Mouse (Mus musculus): Measurements from ENCODE around the gene Fads1. TPM values are rescaled to one million over a fixed set of nuclear protein-coding genes. Genes with fewer than 3 reads are reported as not detected.

Gene Fads1
- polyA plus RNA-seq, 1 experiment from 2014 or later: 152 TPM

- peak overlapping the region; percentile 65 for H3K4me2 ChIP-seq (ENCODE audit: low read length)
- H3K27me3 ChIP-seq (ENCODE audit: control insufficient read depth, insufficient read depth, low read length): no peaks in the 10 kb centered on the region
- peaks cover 16% of the 10 kb centered on the region for H3K4me1 ChIP-seq (ENCODE audit: control insufficient read depth, insufficient read depth, low read length)
- DNase-seq: peak; percentile 86
- peak overlapping the region; percentile 90 for H3K4me3 ChIP-seq (replicated peaks; ENCODE audit: low read depth, low read length)
- peak; percentile 75 for ATAC-seq (ENCODE audit: low FRiP score, low TSS enrichment)
- peak overlapping the region; percentile 92 for H3K9ac ChIP-seq (replicated peaks; ENCODE audit: low read length)
- no peaks in the 10 kb centered on the region for H3K9me3 ChIP-seq (ENCODE audit: control insufficient read depth, low read length)
- peak overlapping the region; percentile 96 for H3K27ac ChIP-seq (replicated peaks; ENCODE audit: low read depth, low read length)
- H3K36me3 ChIP-seq (ENCODE audit: control insufficient read depth, insufficient read depth, low read length): peaks cover 34% of the 10 kb centered on the region
- under 1% methylated on average over 35 of the region's 35 CpGs for WGBS
These were observed 753 bp downstream of the Fads1 start for GRCm38 (mm10) chr19:10183299-10183983.

- Histone ChIP-seq H3K4me1 (ENCODE audit: control insufficient read depth, insufficient read depth, low read length) (peaks cover 16% of the 10 kb centered on the region), H3K4me2 (ENCODE audit: low read length) (peak overlapping the region; percentile 65), H3K9ac (replicated peaks; ENCODE audit: low read length) (peak overlapping the region; percentile 92), H3K9me3 (ENCODE audit: control insufficient read depth, low read length) (no peaks in the 10 kb centered on the region), H3K4me3 (replicated peaks; ENCODE audit: low read depth, low read length) (peak overlapping the region; percentile 90), H3K27me3 (ENCODE audit: control insufficient read depth, insufficient read depth, low read length) (no peaks in the 10 kb centered on the region), H3K36me3 (ENCODE audit: control insufficient read depth, insufficient read depth, low read length) (peaks cover 41% of the 10 kb centered on the region), H3K27ac (replicated peaks; ENCODE audit: low read depth, low read length) (peak overlapping the region; percentile 96)
- DNase-seq (peak; percentile 69), ATAC-seq (ENCODE audit: low FRiP score, low TSS enrichment) (no peak)
- 3% methylated on average over 12 of the region's 12 CpGs for WGBS
These were observed 1.4 kb downstream of the Fads1 start for GRCm38 (mm10) chr19:10184096-10184495.

- Histone ChIP-seq H3K9me3 (ENCODE audit: control insufficient read depth, low read length) (no peaks in the 10 kb centered on the region), H3K27ac (replicated peaks; ENCODE audit: low read depth, low read length) (no peak overlapping the region), H3K9ac (replicated peaks; ENCODE audit: low read length) (no peak overlapping the region; the same call in 1 of the 2 replicates), H3K4me1 (ENCODE audit: control insufficient read depth, insufficient read depth, low read length) (peaks cover 16% of the 10 kb centered on the region), H3K36me3 (ENCODE audit: control insufficient read depth, insufficient read depth, low read length) (peaks cover 59% of the 10 kb centered on the region), H3K4me3 (replicated peaks; ENCODE audit: low read depth, low read length) (no peak overlapping the region), H3K27me3 (ENCODE audit: control insufficient read depth, insufficient read depth, low read length) (no peaks in the 10 kb centered on the region), H3K4me2 (ENCODE audit: low read length) (peak overlapping the region; percentile 9; the same call in 1 of the 2 replicates)
- DNase-seq: no peak
- no peak for ATAC-seq (ENCODE audit: low FRiP score, low TSS enrichment)
- 92% methylated on average over 3 of the region's 3 CpGs for WGBS
These were observed 3.2 kb downstream of the Fads1 start for GRCm38 (mm10) chr19:10185876-10186275.

- no peak for DNase-seq
- 97% methylated on average over 8 of the region's 8 CpGs for WGBS
- Histone ChIP-seq H3K4me3 (replicated peaks; ENCODE audit: low read depth, low read length) (no peak overlapping the region), H3K27ac (replicated peaks; ENCODE audit: low read depth, low read length) (no peak overlapping the region), H3K27me3 (ENCODE audit: control insufficient read depth, insufficient read depth, low read length) (no peaks in the 10 kb centered on the region), H3K4me1 (ENCODE audit: control insufficient read depth, insufficient read depth, low read length) (peaks cover 16% of the 10 kb centered on the region), H3K4me2 (ENCODE audit: low read length) (no peak overlapping the region), H3K9ac (replicated peaks; ENCODE audit: low read length) (no peak overlapping the region), H3K36me3 (ENCODE audit: control insufficient read depth, insufficient read depth, low read length) (peaks cover 66% of the 10 kb centered on the region), H3K9me3 (ENCODE audit: control insufficient read depth, low read length) (no peaks in the 10 kb centered on the region)
- no peak for ATAC-seq (ENCODE audit: low FRiP score, low TSS enrichment)
These were observed 3.9 kb downstream of the Fads1 start for GRCm38 (mm10) chr19:10186569-10186968.

- ATAC-seq (ENCODE audit: low FRiP score, low TSS enrichment) (no peak), DNase-seq (peak; percentile 59)
- Histone ChIP-seq H3K27me3 (ENCODE audit: control insufficient read depth, insufficient read depth, low read length) (no peaks in the 10 kb centered on the region), H3K36me3 (ENCODE audit: control insufficient read depth, insufficient read depth, low read length) (peaks cover 84% of the 10 kb centered on the region), H3K9me3 (ENCODE audit: control insufficient read depth, low read length) (no peaks in the 10 kb centered on the region), H3K9ac (replicated peaks; ENCODE audit: low read length) (no peak overlapping the region), H3K4me3 (replicated peaks; ENCODE audit: low read depth, low read length) (no peak overlapping the region), H3K4me1 (ENCODE audit: control insufficient read depth, insufficient read depth, low read length) (peaks cover 16% of the 10 kb centered on the region), H3K4me2 (ENCODE audit: low read length) (no peak overlapping the region), H3K27ac (replicated peaks; ENCODE audit: low read depth, low read length) (no peak overlapping the region)
- WGBS: 70% methylated on average over 10 of the region's 10 CpGs
These were observed 5.7 kb downstream of the Fads1 start for GRCm38 (mm10) chr19:10188281-10188811.

- Histone ChIP-seq H3K9ac (replicated peaks; ENCODE audit: low read length) (no peak overlapping the region), H3K4me3 (replicated peaks; ENCODE audit: low read depth, low read length) (no peak overlapping the region), H3K36me3 (ENCODE audit: control insufficient read depth, insufficient read depth, low read length) (peaks cover 90% of the 10 kb centered on the region), H3K4me2 (ENCODE audit: low read length) (no peak overlapping the region), H3K27ac (replicated peaks; ENCODE audit: low read depth, low read length) (no peak overlapping the region), H3K27me3 (ENCODE audit: control insufficient read depth, insufficient read depth, low read length) (no peaks in the 10 kb centered on the region), H3K4me1 (ENCODE audit: control insufficient read depth, insufficient read depth, low read length) (peaks cover 16% of the 10 kb centered on the region), H3K9me3 (ENCODE audit: control insufficient read depth, low read length) (no peaks in the 10 kb centered on the region)
- no peak for DNase-seq
- 97% methylated on average over 6 of the region's 6 CpGs for WGBS
- ATAC-seq (ENCODE audit: low FRiP score, low TSS enrichment): no peak
These were observed 6.3 kb downstream of the Fads1 start for GRCm38 (mm10) chr19:10189022-10189421.

- Histone ChIP-seq H3K27me3 (ENCODE audit: control insufficient read depth, insufficient read depth, low read length) (no peaks in the 10 kb centered on the region), H3K27ac (replicated peaks; ENCODE audit: low read depth, low read length) (no peak overlapping the region), H3K9ac (replicated peaks; ENCODE audit: low read length) (no peak overlapping the region), H3K9me3 (ENCODE audit: control insufficient read depth, low read length) (no peaks in the 10 kb centered on the region), H3K4me3 (replicated peaks; ENCODE audit: low read depth, low read length) (no peak overlapping the region), H3K36me3 (ENCODE audit: control insufficient read depth, insufficient read depth, low read length) (peaks cover 99% of the 10 kb centered on the region), H3K4me2 (ENCODE audit: low read length) (no peak overlapping the region), H3K4me1 (ENCODE audit: control insufficient read depth, insufficient read depth, low read length) (peaks cover 8% of the 10 kb centered on the region; the same call in 1 of the 2 replicates)
- ATAC-seq (ENCODE audit: low FRiP score, low TSS enrichment) (no peak), DNase-seq (no peak)
- 94% methylated on average over 8 of the region's 8 CpGs for WGBS
These were observed 7.3 kb downstream of the Fads1 start for GRCm38 (mm10) chr19:10189940-10190339.

GRCm38 (mm10) chr19:10190796-10191195 is 8.1 kb downstream of the Fads1 start:
- Histone ChIP-seq H3K9me3 (ENCODE audit: control insufficient read depth, low read length) (no peaks in the 10 kb centered on the region), H3K4me1 (ENCODE audit: control insufficient read depth, insufficient read depth, low read length) (peaks cover 3% of the 10 kb centered on the region; the same call in 1 of the 2 replicates), H3K27ac (replicated peaks; ENCODE audit: low read depth, low read length) (no peak overlapping the region), H3K27me3 (ENCODE audit: control insufficient read depth, insufficient read depth, low read length) (no peaks in the 10 kb centered on the region), H3K4me2 (ENCODE audit: low read length) (no peak overlapping the region), H3K36me3 (ENCODE audit: control insufficient read depth, insufficient read depth, low read length) (peaks cover 99% of the 10 kb centered on the region), H3K4me3 (replicated peaks; ENCODE audit: low read depth, low read length) (no peak overlapping the region), H3K9ac (replicated peaks; ENCODE audit: low read length) (no peak overlapping the region)
- 49% methylated on average over 2 of the region's 2 CpGs for WGBS
- no peak; the same call in 1 of the 2 replicates for ATAC-seq (ENCODE audit: low FRiP score, low TSS enrichment)
- DNase-seq: peak; percentile 83

- Histone ChIP-seq H3K27me3 (ENCODE audit: control insufficient read depth, insufficient read depth, low read length) (no peaks in the 10 kb centered on the region), H3K9me3 (ENCODE audit: control insufficient read depth, low read length) (no peaks in the 10 kb centered on the region), H3K4me3 (replicated peaks; ENCODE audit: low read depth, low read length) (no peak overlapping the region), H3K4me1 (ENCODE audit: control insufficient read depth, insufficient read depth, low read length) (no peaks in the 10 kb centered on the region), H3K36me3 (ENCODE audit: control insufficient read depth, insufficient read depth, low read length) (peaks cover 99% of the 10 kb centered on the region), H3K9ac (replicated peaks; ENCODE audit: low read length) (no peak overlapping the region), H3K4me2 (ENCODE audit: low read length) (no peak overlapping the region), H3K27ac (replicated peaks; ENCODE audit: low read depth, low read length) (no peak overlapping the region)
- ATAC-seq (ENCODE audit: low FRiP score, low TSS enrichment) (no peak), DNase-seq (no peak)
- 84% methylated on average over 7 of the region's 7 CpGs for WGBS
These were observed 8.6 kb downstream of the Fads1 start for GRCm38 (mm10) chr19:10191326-10191725.

All from midbrain, embryonic 14.5 days (tissue).